8 mouse cellular contexts compared by ENCODE assay signal in the genomic region with DNA sequence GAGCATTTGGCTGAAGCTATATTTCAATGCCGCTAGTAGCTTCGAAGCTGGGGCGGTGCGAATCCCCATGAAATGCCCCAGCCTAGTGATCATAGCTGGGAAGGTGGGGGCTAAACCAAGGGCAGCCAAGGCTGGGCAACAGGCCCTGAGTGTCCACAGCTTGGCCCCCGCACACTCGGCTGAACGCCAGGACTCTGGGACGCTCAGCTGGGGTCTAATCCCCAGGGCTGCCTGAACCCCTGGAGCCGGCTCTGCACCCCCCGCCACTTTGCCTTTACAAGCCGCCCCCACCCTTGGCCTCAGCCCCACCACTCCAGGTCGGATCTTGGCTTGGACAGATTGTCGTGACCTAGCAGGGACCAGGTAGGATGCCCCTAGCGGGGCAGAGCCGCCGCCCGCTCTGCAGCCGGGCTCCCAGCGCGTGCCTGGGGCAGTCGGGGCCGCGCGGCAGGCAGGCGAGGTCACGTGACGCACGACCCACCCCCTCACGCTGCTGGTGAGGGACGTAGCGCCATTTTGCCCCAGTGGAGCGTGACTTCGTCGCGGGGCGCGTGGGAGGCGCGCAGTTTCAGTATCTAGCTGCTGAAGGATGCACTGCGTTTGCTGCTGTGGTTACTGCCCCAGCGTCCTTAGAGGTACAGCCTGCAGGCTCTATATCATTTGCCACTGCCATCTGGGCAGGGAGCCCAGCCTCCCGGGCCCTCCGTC. TPM values are rescaled to one million over a fixed set of nuclear protein-coding genes. Genes with fewer than 3 reads are reported as not detected.
DNase-seq lines count a peak whose midpoint lies in the region; ATAC-seq and TF ChIP-seq lines count a peak whose summit lies in the region.

No protein-coding gene starts in this region.

- H3K4me1 ChIP-seq in hindbrain, embryonic 13.5 days (replicated peaks) = peaks cover 19% of the 10 kb centered on the region
- peaks cover 15% of the 10 kb centered on the region for H3K4me1 ChIP-seq in lung, embryonic 16.5 days (replicated peaks; ENCODE audit: control insufficient read depth, insufficient read depth, low read length)
- H3K4me1 ChIP-seq in thymus, adult 2 months (replicated peaks; ENCODE audit: control insufficient read depth, insufficient read depth, low read length) = peaks cover 17% of the 10 kb centered on the region

- peak; percentile 93 for ATAC-seq in hindbrain, embryonic 13.5 days (ENCODE audit: low FRiP score)
- peak; percentile 89 for ATAC-seq in lung, embryonic 16.5 days (ENCODE audit: low read depth)

- peak overlapping the region; percentile 83 for H3K27ac ChIP-seq in hindbrain, embryonic 13.5 days
- H3K27ac ChIP-seq in lung, embryonic 16.5 days (ENCODE audit: low read length) = no peak overlapping the region
- H3K27ac ChIP-seq in thymus, adult 2 months (ENCODE audit: control insufficient read depth, insufficient read depth, low read length) = no peak overlapping the region

- TF ChIP-seq CTCF in thymus, adult 2 months (IDR thresholded peaks at IDR 0.05; ENCODE audit: borderline replicate concordance, control insufficient read depth, extremely low read depth, insufficient read depth, low read length, poor library complexity) = peak; percentile 56; the same call in 1 of the 2 replicates

- under 1% methylated on average over 43 of the region's 43 CpGs for WGBS in hindbrain, embryonic 13.5 days
- WGBS in lung, embryonic 16.5 days = 2% methylated on average over 43 of the region's 43 CpGs
- WGBS in thymus, adult 2 months = 4% methylated on average over 43 of the region's 43 CpGs

- peak overlapping the region; percentile 51 for H3K4me3 ChIP-seq in hindbrain, embryonic 13.5 days
- H3K4me3 ChIP-seq in lung, embryonic 16.5 days (ENCODE audit: low read length) = peak overlapping the region; percentile 55
- H3K4me3 ChIP-seq in thymus, adult 2 months (ENCODE audit: control insufficient read depth, insufficient read depth, low read length) = peak overlapping the region; percentile 32

- peaks cover 28% of the 10 kb centered on the region for H3K27me3 ChIP-seq in hindbrain, embryonic 13.5 days
- peaks cover 23% of the 10 kb centered on the region for H3K27me3 ChIP-seq in lung, embryonic 16.5 days (ENCODE audit: control insufficient read depth, insufficient read depth, low read depth, low read length)
- peaks cover 13% of the 10 kb centered on the region for H3K27me3 ChIP-seq in thymus, adult 2 months (ENCODE audit: control insufficient read depth, insufficient read depth, low read length)

- H3K4me2 ChIP-seq in hindbrain, embryonic 13.5 days = peak overlapping the region; percentile 97
- H3K4me2 ChIP-seq in lung, embryonic 16.5 days (ENCODE audit: low read depth, low read length) = peak overlapping the region; percentile 95

- no peak for TF ChIP-seq POLR2A in thymus, adult 2 months (IDR thresholded peaks at IDR 0.05; ENCODE audit: control insufficient read depth, extremely low read depth, insufficient read depth, low read length, poor library complexity)

- H3K9me3 ChIP-seq in hindbrain, embryonic 13.5 days = no peaks in the 10 kb centered on the region
- no peaks in the 10 kb centered on the region for H3K9me3 ChIP-seq in lung, embryonic 16.5 days (ENCODE audit: control insufficient read depth, low read length)

- peak; percentile 44 for DNase-seq in NIH3T3 (ENCODE audit: low read depth)
- peak; percentile 87 to 92 for DNase-seq in cerebellum, postnatal 14 days
- DNase-seq in frontal cortex, postnatal 25 days (ENCODE audit: low spot score in 2 of 2) = peak; percentile 74 to 78
- peak; percentile 87 to 91 for DNase-seq in layer of hippocampus, postnatal 14 days (ENCODE audit: low spot score in 2 of 2)
- peak; percentile 56 for DNase-seq in ovary, adult 18-20 months (ENCODE audit: low spot score)
- DNase-seq in thymus, adult 2 months = peak; percentile 77

- peak overlapping the region; percentile 77 for H3K9ac ChIP-seq in hindbrain, embryonic 13.5 days
- H3K9ac ChIP-seq in lung, embryonic 16.5 days (ENCODE audit: low read length) = peak overlapping the region; percentile 63

- no peaks in the 10 kb centered on the region for H3K36me3 ChIP-seq in hindbrain, embryonic 13.5 days
- no peaks in the 10 kb centered on the region for H3K36me3 ChIP-seq in lung, embryonic 16.5 days (ENCODE audit: control insufficient read depth, insufficient read depth, low read length)
- H3K36me3 ChIP-seq in thymus, adult 2 months (ENCODE audit: control insufficient read depth, insufficient read depth, low read length) = no peaks in the 10 kb centered on the region

RNA-seq across cellular contexts. Expression of gene Gpr176, which starts 0.5 kb away (rescaled TPM):
- polyA plus RNA-seq in hindbrain, embryonic 13.5 days (2015; fragmentation: Nextera tagmentation; extraction: Ambion mirVana) = 2.8 and 3.2 TPM in 2 replicates
- 10 to 100 TPM; 14.0 to 14.4 TPM for total RNA-seq in layer of hippocampus, postnatal 14 days (2021)
- polyA plus RNA-seq in lung, embryonic 16.5 days (2015; fragmentation: Nextera tagmentation; extraction: Ambion mirVana) = 0.11 and 0.20 TPM in 2 replicates
- 0.30 and 0.55 TPM in 2 replicates for polyA plus RNA-seq in thymus, adult 2 months (2012; rRNA removed)

RNA-seq across cellular contexts. Expression of gene Eif2ak4, which starts 14.7 kb away (rescaled TPM):
- 8.2 and 8.7 TPM in 2 replicates for polyA plus RNA-seq in hindbrain, embryonic 13.5 days (2015; fragmentation: Nextera tagmentation; extraction: Ambion mirVana)
- total RNA-seq in layer of hippocampus, postnatal 14 days (2021) = 10 to 100 TPM; 24.5 to 26.9 TPM
- polyA plus RNA-seq in lung, embryonic 16.5 days (2015; fragmentation: Nextera tagmentation; extraction: Ambion mirVana) = 10.2 and 10.5 TPM in 2 replicates
- 8.8 and 9.0 TPM in 2 replicates for polyA plus RNA-seq in thymus, adult 2 months (2012; rRNA removed)
